Mouse (Mus musculus) erythroblast, embryonic 14.5 days (primary cell): ENCODE results near the gene Bcas3.

Experiments
- GATA1 ChIP-seq: IDR thresholded peaks from 2 replicates; pipeline ENCODE4 v1.6.1; 2012; ENCODE audit warnings: low read length, inconsistent platforms, mixed read lengths
- TAL1 ChIP-seq: IDR thresholded peaks from 3 replicates; pipeline ENCODE4 v1.6.1; 2012; ENCODE audit warnings: low read length, inconsistent platforms, mixed read lengths

DNA sequence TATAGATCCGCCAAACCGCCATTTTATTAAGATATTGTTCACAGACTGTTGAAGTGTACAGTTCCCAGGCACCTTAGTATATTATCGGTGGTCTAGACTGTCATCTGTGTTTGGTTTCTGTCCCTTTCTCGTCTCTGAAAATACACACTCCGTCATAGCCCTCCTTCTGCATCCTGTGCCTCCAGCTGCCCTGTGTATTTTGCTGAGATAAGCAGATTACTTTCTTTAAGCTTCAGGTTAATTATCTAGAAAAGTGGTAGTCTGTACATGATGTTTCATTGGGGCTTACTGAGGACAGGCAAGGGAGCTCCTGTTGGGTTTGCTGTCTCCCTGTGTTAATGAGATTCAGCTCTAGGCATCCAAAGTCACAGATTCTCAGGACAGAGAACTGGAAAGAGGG is 146.6 kb downstream of the Bcas3 start:
- TF ChIP-seq GATA1 (no peak), TAL1 (no peak)
